In genomic region chr15:82187401-82187800, GRCm38 (mm10) we compare ENCODE assay signal across 24 mouse cellular contexts. TPM values are rescaled to one million over a fixed set of nuclear protein-coding genes. Genes with fewer than 3 reads are reported as not detected.
DNase-seq lines count a peak whose midpoint lies in the region; ATAC-seq and TF ChIP-seq lines count a peak whose summit lies in the region.
"Had no signal": no experiment of that assay in that cellular context is flagged by ENCODE, and none has a peak within 500 bp of the region (broad histone marks: within the 10 kb centered on the region; RNA-seq: fewer than 3 reads in every experiment).

No protein-coding gene starts in this region.

- no peak overlapping the region for H3K4me3 ChIP-seq in liver, adult 2 months (ENCODE audit: insufficient read depth, low read depth, low read length)
- H3K4me3 ChIP-seq in ES-Bruce4 (ENCODE audit: low read depth, low read length): no peak overlapping the region
- H3K4me3 ChIP-seq in liver, embryonic 15.5 days (replicated peaks): no peak overlapping the region
- H3K4me3 ChIP-seq in lung, postnatal 0 days (ENCODE audit: low read depth, low read length): no peak overlapping the region
- H3K4me3 ChIP-seq: embryonic facial prominence, embryonic 12.5 days; forebrain, embryonic 15.5 days; heart, adult 2 months; hindbrain, embryonic 10.5 days had no signal

- no peak for DNase-seq in liver, adult 2 months (ENCODE audit: extremely low read depth, low read depth, low spot score)
- no peak for DNase-seq in liver
- DNase-seq in R1 (ENCODE audit: low read depth, low spot score): peak; percentile 59
- DNase-seq in lung, postnatal 0 days (ENCODE audit: low spot score): no peak
- no peak for DNase-seq in testis, postnatal 10 days (ENCODE audit: low spot score)
- no peak for DNase-seq in spleen, adult 12 weeks (ENCODE audit: low spot score)
- DNase-seq: cerebellum, adult 9-11 months; gastrocnemius, postnatal 25 days; heart, adult 2 months; layer of hippocampus, postnatal 36 days; left cerebral cortex, postnatal 4 days; lung, adult 2 months; lung, postnatal 36 days; right cerebral cortex, postnatal 4 days; thymus, adult 18-20 months had no signal

- 0 out of 2 replicates have a peak, but pooled peaks cover 3% of the 10 kb centered on the region for H3K79me2 ChIP-seq in liver, adult 2 months (ENCODE audit: control insufficient read depth, insufficient read depth, low read length)

- H3K9ac ChIP-seq in liver, adult 2 months (ENCODE audit: low read depth, low read length): no peak overlapping the region
- no peak overlapping the region for H3K9ac ChIP-seq in ES-Bruce4 (ENCODE audit: low read depth, poor library complexity, severe bottlenecking)
- H3K9ac ChIP-seq in liver, embryonic 15.5 days: no peak overlapping the region
- no peak overlapping the region for H3K9ac ChIP-seq in lung, postnatal 0 days (replicated peaks; ENCODE audit: low read depth)
- H3K9ac ChIP-seq: embryonic facial prominence, embryonic 12.5 days; forebrain, embryonic 15.5 days had no signal

- no peak for ATAC-seq in liver, embryonic 15.5 days (ENCODE audit: insufficient read depth)
- no peak for ATAC-seq in lung, postnatal 0 days
- ATAC-seq: forebrain, embryonic 15.5 days; hindbrain, postnatal 0 days; intestine, postnatal 0 days; midbrain, embryonic 16.5 days had no signal

- H3K27ac ChIP-seq in liver, adult 2 months (replicated peaks; ENCODE audit: insufficient read depth, low read depth, low read length): no peak overlapping the region
- peak overlapping the region; percentile 64 for H3K27ac ChIP-seq in ES-Bruce4 (ENCODE audit: insufficient read depth, low read length)
- H3K27ac ChIP-seq in liver, embryonic 15.5 days (replicated peaks): peak overlapping the region; percentile 97
- H3K27ac ChIP-seq in lung, postnatal 0 days (ENCODE audit: low read length): no peak overlapping the region
- H3K27ac ChIP-seq: embryonic facial prominence, embryonic 12.5 days; forebrain, embryonic 15.5 days; heart, adult 2 months; hindbrain, embryonic 10.5 days had no signal

- H3K27me3 ChIP-seq in liver, adult 2 months (ENCODE audit: control insufficient read depth, insufficient read depth, low read length): no peaks in the 10 kb centered on the region
- no peaks in the 10 kb centered on the region for H3K27me3 ChIP-seq in ES-Bruce4 (ENCODE audit: control insufficient read depth, insufficient read depth, low read length, poor library complexity, severe bottlenecking)
- no peaks in the 10 kb centered on the region for H3K27me3 ChIP-seq in liver, embryonic 15.5 days
- no peaks in the 10 kb centered on the region for H3K27me3 ChIP-seq in lung, postnatal 0 days (replicated peaks; ENCODE audit: insufficient read depth, low read length)
- H3K27me3 ChIP-seq: embryonic facial prominence, embryonic 12.5 days; forebrain, embryonic 15.5 days had no signal

- WGBS in liver, adult 2 months: 92% methylated on average over 4 of the region's 4 CpGs
- 83% methylated on average over 4 of the region's 4 CpGs for WGBS in liver, embryonic 15.5 days (ENCODE audit: insufficient replicate concordance)
- WGBS in lung, postnatal 0 days: 81% methylated on average over 4 of the region's 4 CpGs

- H3K4me2 ChIP-seq in liver, embryonic 15.5 days: peak overlapping the region; percentile 72; the same call in 1 of the 2 replicates
- no peak overlapping the region for H3K4me2 ChIP-seq in lung, postnatal 0 days (replicated peaks; ENCODE audit: low read depth, low read length)
- H3K4me2 ChIP-seq: embryonic facial prominence, embryonic 12.5 days; forebrain, embryonic 15.5 days had no signal

- no peak for TF ChIP-seq POLR2A in liver, adult 2 months (IDR thresholded peaks at IDR 0.05; ENCODE audit: extremely low read depth, insufficient read depth, low read length)
- no peak for TF ChIP-seq POLR2A in ES-Bruce4 (IDR thresholded peaks at IDR 0.05; ENCODE audit: insufficient read depth, low read length)

- H3K4me1 ChIP-seq in liver, adult 2 months (ENCODE audit: control insufficient read depth, insufficient read depth, low read length): peaks cover 17% of the 10 kb centered on the region
- H3K4me1 ChIP-seq in ES-Bruce4 (ENCODE audit: control insufficient read depth, insufficient read depth, low read length): peaks cover 2% of the 10 kb centered on the region
- peaks cover 59% of the 10 kb centered on the region for H3K4me1 ChIP-seq in liver, embryonic 15.5 days (replicated peaks)
- no peaks in the 10 kb centered on the region for H3K4me1 ChIP-seq in lung, postnatal 0 days (ENCODE audit: insufficient read depth, low read depth, low read length)
- H3K4me1 ChIP-seq: embryonic facial prominence, embryonic 12.5 days; forebrain, embryonic 15.5 days had no signal

- H3K36me3 ChIP-seq in liver, adult 2 months (ENCODE audit: control insufficient read depth, insufficient read depth, low read length): peaks cover 13% of the 10 kb centered on the region
- peaks cover 41% of the 10 kb centered on the region for H3K36me3 ChIP-seq in ES-Bruce4 (ENCODE audit: control insufficient read depth, insufficient read depth, low read length, poor library complexity, severe bottlenecking)
- H3K36me3 ChIP-seq in liver, embryonic 15.5 days (replicated peaks): peaks cover 95% of the 10 kb centered on the region
- H3K36me3 ChIP-seq in lung, postnatal 0 days (ENCODE audit: insufficient read depth, low read length): peaks cover 54% of the 10 kb centered on the region

- 0 out of 2 replicates have a peak, but pooled peaks have one; percentile 2 for TF ChIP-seq CTCF in liver, adult 2 months (IDR thresholded peaks at IDR 0.05; ENCODE audit: low read depth, low read length)
- TF ChIP-seq CTCF in ES-Bruce4 (IDR thresholded peaks at IDR 0.05; ENCODE audit: low read depth, low read length): no peak
- TF ChIP-seq CTCF in lung, postnatal 0 days (IDR thresholded peaks at IDR 0.05): no peak; the same call in 1 of the 2 replicates

- peaks cover 1% of the 10 kb centered on the region for H3K9me3 ChIP-seq in ES-Bruce4 (replicated peaks; ENCODE audit: control insufficient read depth, insufficient read depth, low read length, poor library complexity, severe bottlenecking)
- H3K9me3 ChIP-seq in liver, embryonic 15.5 days (replicated peaks): peaks cover 5% of the 10 kb centered on the region
- H3K9me3 ChIP-seq in lung, postnatal 0 days (ENCODE audit: low read length): no peaks in the 10 kb centered on the region
- H3K9me3 ChIP-seq: forebrain, embryonic 15.5 days had no signal

- no peak for TF ChIP-seq EP300 in ES-Bruce4 (IDR thresholded peaks at IDR 0.05; ENCODE audit: insufficient read depth, low read depth, low read length)
- TF ChIP-seq EP300 in lung, postnatal 0 days (IDR thresholded peaks at IDR 0.05): no peak

RNA-seq across cellular contexts. Expression of gene Shisa8, which starts 25.2 kb away (rescaled TPM):
- 0.09 and 0.47 TPM in 2 replicates for total RNA-seq in liver, adult 2 months (2014; rRNA removed)
- 0.07 and 0.77 TPM in 2 replicates for polyA plus RNA-seq in liver, adult 2 months (2012; rRNA removed)
- polyA plus RNA-seq in ES-Bruce4 (2011; ENCODE audit: insufficient read depth, insufficient read length, low read depth, missing spikeins): 6.8 and 7.4 TPM in 2 replicates
- 0.08 and 0.12 TPM in 2 replicates for polyA plus RNA-seq in liver, embryonic 15.5 days (2015; fragmentation: Nextera tagmentation; extraction: Ambion mirVana)
- 0.29 and 0.55 TPM in 2 replicates for polyA plus RNA-seq in lung, postnatal 0 days (2015; fragmentation: Nextera tagmentation; extraction: Ambion mirVana)
- total RNA-seq: gastrocnemius, postnatal 25 days; megakaryocyte-erythroid progenitor cell, adult 5-6 weeks had no signal
- polyA plus RNA-seq: intestine, postnatal 0 days had no signal

RNA-seq across cellular contexts. Expression of gene Tnfrsf13c, which starts 36.8 kb away (rescaled TPM):
- 0.28 and 0.54 TPM in 2 replicates for total RNA-seq in liver, adult 2 months (2014; rRNA removed)
- polyA plus RNA-seq in liver, adult 2 months (2012; rRNA removed): 0.17 and 0.34 TPM in 2 replicates
- 1.9 and 2.3 TPM in 2 replicates for polyA plus RNA-seq in ES-Bruce4 (2011; ENCODE audit: insufficient read depth, insufficient read length, low read depth, missing spikeins)
- 0.40 and 0.79 TPM in 2 replicates for polyA plus RNA-seq in liver, embryonic 15.5 days (2015; fragmentation: Nextera tagmentation; extraction: Ambion mirVana)
- 0.07 and 0.49 TPM in 2 replicates for polyA plus RNA-seq in lung, postnatal 0 days (2015; fragmentation: Nextera tagmentation; extraction: Ambion mirVana)
- total RNA-seq: gastrocnemius, postnatal 25 days had no signal
- polyA plus RNA-seq: intestine, postnatal 0 days had no signal

RNA-seq across cellular contexts. Expression of gene Srebf2, which starts 40.4 kb away (rescaled TPM):
- 16.5 and 25.0 TPM in 2 replicates for total RNA-seq in liver, adult 2 months (2014; rRNA removed)
- 66.3 and 71.2 TPM in 2 replicates for polyA plus RNA-seq in liver, adult 2 months (2012; rRNA removed)
- 205 and 210 TPM in 2 replicates for polyA plus RNA-seq in ES-Bruce4 (2011; ENCODE audit: insufficient read depth, insufficient read length, low read depth, missing spikeins)
- polyA plus RNA-seq in liver, embryonic 15.5 days (2015; fragmentation: Nextera tagmentation; extraction: Ambion mirVana): 53.6 and 61.3 TPM in 2 replicates
- polyA plus RNA-seq in lung, postnatal 0 days (2015; fragmentation: Nextera tagmentation; extraction: Ambion mirVana): 113 and 115 TPM in 2 replicates

RNA-seq across cellular contexts. Expression of gene Cenpm, which starts 57.1 kb away (rescaled TPM):
- total RNA-seq in liver, adult 2 months (2014; rRNA removed): 3.0 and 3.7 TPM in 2 replicates
- 11.5 and 17.4 TPM in 2 replicates for polyA plus RNA-seq in liver, adult 2 months (2012; rRNA removed)
- 43.2 and 52.0 TPM in 2 replicates for polyA plus RNA-seq in ES-Bruce4 (2011; ENCODE audit: insufficient read depth, insufficient read length, low read depth, missing spikeins)
- 32.8 and 33.7 TPM in 2 replicates for polyA plus RNA-seq in liver, embryonic 15.5 days (2015; fragmentation: Nextera tagmentation; extraction: Ambion mirVana)
- 3.9 and 4.3 TPM in 2 replicates for polyA plus RNA-seq in lung, postnatal 0 days (2015; fragmentation: Nextera tagmentation; extraction: Ambion mirVana)

RNA-seq across cellular contexts. Expression of gene Ccdc134, which starts 59.7 kb away (rescaled TPM):
- total RNA-seq in liver, adult 2 months (2014; rRNA removed): 1.3 and 1.8 TPM in 2 replicates
- polyA plus RNA-seq in liver, adult 2 months (2012; rRNA removed): 5.2 and 8.2 TPM in 2 replicates
- polyA plus RNA-seq in ES-Bruce4 (2011; ENCODE audit: insufficient read depth, insufficient read length, low read depth, missing spikeins): 13.7 and 15.0 TPM in 2 replicates
- 7.0 and 7.7 TPM in 2 replicates for polyA plus RNA-seq in liver, embryonic 15.5 days (2015; fragmentation: Nextera tagmentation; extraction: Ambion mirVana)
- 10.4 and 10.8 TPM in 2 replicates for polyA plus RNA-seq in lung, postnatal 0 days (2015; fragmentation: Nextera tagmentation; extraction: Ambion mirVana)

Comparison
In these comparisons a context has a peak if more than half of its experiments do, and no peak if none do; other contexts are left out.
1. H3K27ac ChIP-seq: peak in ES-Bruce4 (single experiment) and liver, embryonic 15.5 days (single experiment); none in liver, adult 2 months (single experiment) and lung, postnatal 0 days (single experiment).